9 mouse cellular contexts compared by ENCODE assay signal in the genomic region with DNA sequence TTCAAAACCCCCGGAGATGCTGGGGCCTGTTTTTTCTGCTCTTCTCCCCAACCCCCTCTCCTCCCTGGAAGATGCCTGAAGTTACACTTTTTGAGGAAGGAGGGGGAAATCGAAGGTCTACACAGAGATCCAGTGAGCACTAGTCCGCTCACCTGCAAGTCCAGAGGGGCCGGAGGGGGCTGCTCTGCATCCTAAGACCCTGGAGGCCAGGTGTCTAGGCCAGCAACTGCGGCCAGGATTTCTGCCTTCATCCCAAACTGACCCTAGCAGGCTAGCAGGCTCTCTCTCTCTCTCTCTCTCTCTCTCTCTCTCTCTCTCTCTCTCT. TPM values are rescaled to one million over a fixed set of nuclear protein-coding genes. Genes with fewer than 3 reads are reported as not detected.
DNase-seq lines count a peak whose midpoint lies in the region; ATAC-seq and TF ChIP-seq lines count a peak whose summit lies in the region.
"Had no signal": no experiment of that assay in that cellular context is flagged by ENCODE, and none has a peak within 500 bp of the region (broad histone marks: within the 10 kb centered on the region; RNA-seq: fewer than 3 reads in every experiment).

No protein-coding gene starts in this region.

- H3K4me1 ChIP-seq in heart, embryonic 12.5 days (replicated peaks), result peaks cover 57% of the 10 kb centered on the region
- peaks cover 15% of the 10 kb centered on the region for H3K4me1 ChIP-seq in E14TG2a.4 (replicated peaks; ENCODE audit: low read depth, low read length)
- H3K4me1 ChIP-seq in forebrain, embryonic 13.5 days, result peaks cover 13% of the 10 kb centered on the region
- H3K4me1 ChIP-seq in liver, embryonic 13.5 days (replicated peaks), result peaks cover 63% of the 10 kb centered on the region

- ATAC-seq in heart, embryonic 12.5 days (ENCODE audit: insufficient number of reproducible peaks, low FRiP score), result no peak
- ATAC-seq in forebrain, embryonic 13.5 days, result no peak
- ATAC-seq in liver, embryonic 13.5 days (ENCODE audit: low read depth), result no peak

- TF ChIP-seq CTCF in E14TG2a.4 (conservative IDR thresholded peaks at IDR 0.05; ENCODE audit: low read length), result no peak

- no peaks in the 10 kb centered on the region for H3K9me3 ChIP-seq in heart, embryonic 12.5 days (replicated peaks)
- H3K9me3 ChIP-seq in E14TG2a.4 (ENCODE audit: low read length), result no peaks in the 10 kb centered on the region
- no peaks in the 10 kb centered on the region for H3K9me3 ChIP-seq in forebrain, embryonic 13.5 days (replicated peaks)
- no peaks in the 10 kb centered on the region for H3K9me3 ChIP-seq in liver, embryonic 13.5 days (replicated peaks)

- no peaks in the 10 kb centered on the region for H3K36me3 ChIP-seq in heart, embryonic 12.5 days
- no peaks in the 10 kb centered on the region for H3K36me3 ChIP-seq in E14TG2a.4 (ENCODE audit: insufficient read depth, low read length)
- H3K36me3 ChIP-seq in forebrain, embryonic 13.5 days (ENCODE audit: poor library complexity, severe bottlenecking), result no peaks in the 10 kb centered on the region
- H3K36me3 ChIP-seq in liver, embryonic 13.5 days, result peaks cover 12% of the 10 kb centered on the region

- no peaks in the 10 kb centered on the region for H3K27me3 ChIP-seq in heart, embryonic 12.5 days (replicated peaks)
- H3K27me3 ChIP-seq in E14TG2a.4 (ENCODE audit: insufficient read depth, low read length), result peaks cover 56% of the 10 kb centered on the region
- H3K27me3 ChIP-seq in forebrain, embryonic 13.5 days, result 0 out of 2 replicates have a peak, but pooled peaks cover 2% of the 10 kb centered on the region
- H3K27me3 ChIP-seq in liver, embryonic 13.5 days, result no peaks in the 10 kb centered on the region
- H3K27me3 ChIP-seq: Patski had no signal

- peak overlapping the region; percentile 97 for H3K27ac ChIP-seq in heart, embryonic 12.5 days (ENCODE audit: poor library complexity, severe bottlenecking)
- H3K27ac ChIP-seq in forebrain, embryonic 13.5 days, result no peak overlapping the region
- peak overlapping the region; percentile 89 for H3K27ac ChIP-seq in liver, embryonic 13.5 days

- peak overlapping the region; percentile 72 for H3K4me2 ChIP-seq in heart, embryonic 12.5 days
- peak overlapping the region; percentile 86 for H3K4me2 ChIP-seq in forebrain, embryonic 13.5 days
- H3K4me2 ChIP-seq in liver, embryonic 13.5 days, result peak overlapping the region; percentile 91

- peak overlapping the region; percentile 96 for H3K9ac ChIP-seq in heart, embryonic 12.5 days
- H3K9ac ChIP-seq in forebrain, embryonic 13.5 days, result peak overlapping the region; percentile 86
- peak overlapping the region; percentile 96 for H3K9ac ChIP-seq in liver, embryonic 13.5 days

- DNase-seq in heart, adult 11 months, result no peak
- DNase-seq in liver, embryonic 13.5 days, result no peak
- DNase-seq in B cell, adult 2 months, result no peak
- DNase-seq in layer of hippocampus, postnatal 14 days (ENCODE audit: low spot score in 2 of 2), result no peak
- DNase-seq in thymus, postnatal 25 days, result no peak

- peak overlapping the region; percentile 82 for H3K4me3 ChIP-seq in heart, embryonic 12.5 days
- H3K4me3 ChIP-seq in E14TG2a.4 (replicated peaks; ENCODE audit: low read length), result peak overlapping the region; percentile 91
- peak overlapping the region; percentile 71 for H3K4me3 ChIP-seq in forebrain, embryonic 13.5 days
- peak overlapping the region; percentile 86 for H3K4me3 ChIP-seq in liver, embryonic 13.5 days (replicated peaks)

- 6% methylated on average over 5 of the region's 5 CpGs for WGBS in heart, embryonic 12.5 days
- 0% methylated on average over 5 of the region's 5 CpGs for WGBS in forebrain, embryonic 13.5 days
- 11% methylated on average over 5 of the region's 5 CpGs for WGBS in liver, embryonic 13.5 days (ENCODE audit: insufficient replicate concordance)

RNA-seq across cellular contexts. Expression of a gene that starts 0.8 kb away (rescaled TPM):
- polyA plus RNA-seq in heart, embryonic 12.5 days (2016; fragmentation: Nextera tagmentation; extraction: Ambion mirVana), result 27.1 and 35.1 TPM in 2 replicates
- polyA plus RNA-seq in forebrain, embryonic 13.5 days (2015; fragmentation: Nextera tagmentation; extraction: Ambion mirVana), result 9.4 and 9.5 TPM in 2 replicates
- polyA plus RNA-seq in liver, embryonic 13.5 days (2015; fragmentation: Nextera tagmentation; extraction: Ambion mirVana), result 17.5 and 23.2 TPM in 2 replicates
- total RNA-seq in layer of hippocampus, postnatal 14 days (2021), result 10 to 100 TPM; 29.0 to 32.0 TPM
